Mouse (Mus musculus) large intestine, adult 2 months (tissue): ENCODE data around the gene Gm8439. TPM values are rescaled to one million over a fixed set of nuclear protein-coding genes. Genes with fewer than 3 reads are reported as not detected.
"Not testable (repeated sequence)": the region's sequence is repeated elsewhere in the genome, so short reads cannot be mapped to it uniquely, and the experiment has no call there.

Experiments
- DNase-seq: peaks from one replicate; pipeline ENCODE4 v3.0.0-alpha.2; 2012; ENCODE audit warnings: low read depth, low spot score
- WGBS: fragments of 180-500 bp; shearing (Covaris S2); methylation state at CpG from one replicate; pipeline ENCODE4 v1.1.7; 2018; 5-methylcytosine and 5-hydroxymethylcytosine counted together
- polyA plus RNA-seq: library from polyadenylated mRNA; depleted of rRNA; stranded (reverse); fragments of >200 nt; gene quantifications from 2 replicates; pipeline ENCODE4 v1.2.3, GENCODE M21; 2012; rRNA removed

Gene Gm8439
- polyA plus RNA-seq, result not detected in 2 replicates

- no peak for DNase-seq
- 58% methylated on average over 4 of the region's 4 CpGs for WGBS
Observed at GRCm38 (mm10) chr4:120588445-120588844, at the start of gene Gm8439. Gm8439 (plus strand) TSS chr4:120588745.

- WGBS, result 54% methylated on average over 1 of the region's 1 CpGs
- no peak for DNase-seq
Observed at GRCm38 (mm10) chr4:120544896-120545295, 43.6 kb upstream of the Gm8439 start.

GRCm38 (mm10) chr4:120556592-120556991 lies 32.0 kb upstream of the Gm8439 start:
- DNase-seq, result no peak
- 86% methylated on average over 6 of the region's 6 CpGs for WGBS

GRCm38 (mm10) chr4:120565726-120566125 lies 22.8 kb upstream of the Gm8439 start:
- DNase-seq, result no peak
- 47% methylated on average over 2 of the region's 2 CpGs for WGBS

- 24% methylated on average over 5 of the region's 5 CpGs for WGBS
- DNase-seq, result no peak
Observed at GRCm38 (mm10) chr4:120568005-120568404, 20.5 kb upstream of the Gm8439 start.

- 5% methylated on average over 4 of the region's 4 CpGs for WGBS
- no peak for DNase-seq
Observed at GRCm38 (mm10) chr4:120569025-120569424, 19.5 kb upstream of the Gm8439 start.

GRCm38 (mm10) chr4:120569486-120570437 lies 18.8 kb upstream of the Gm8439 start, which contains the start of gene Ctps:
Ctps (minus strand) TSS chr4:120570276.
- WGBS, result under 1% methylated on average over 97 of the region's 97 CpGs

GRCm38 (mm10) chr4:120570438-120571069 lies 18.0 kb upstream of the Gm8439 start:
- under 1% methylated on average over 27 of the region's 27 CpGs for WGBS
- DNase-seq, result no peak

More at GRCm38 (mm10) chr4:120569486-120570437, 18.8 kb upstream of the Gm8439 start, which contains the start of gene Ctps:
- peak; percentile 71 for DNase-seq

GRCm38 (mm10) chr4:120571070-120571464 lies 17.5 kb upstream of the Gm8439 start:
- DNase-seq, result no peak
- WGBS, result 52% methylated on average over 3 of the region's 3 CpGs

- no peak for DNase-seq
- WGBS, result 10% methylated on average over 3 of the region's 3 CpGs
Observed at GRCm38 (mm10) chr4:120571691-120572090, 16.9 kb upstream of the Gm8439 start.

GRCm38 (mm10) chr4:120580894-120581293 lies 7.7 kb upstream of the Gm8439 start:
- DNase-seq, result no peak
- WGBS, result 84% methylated on average over 5 of the region's 5 CpGs

- DNase-seq, result no peak
- 39% methylated on average over 9 of the region's 9 CpGs for WGBS
Observed at GRCm38 (mm10) chr4:120581711-120582110, 6.8 kb upstream of the Gm8439 start.

GRCm38 (mm10) chr4:120586986-120587385 lies 1.6 kb upstream of the Gm8439 start:
- 68% methylated on average over 1 of the region's 1 CpGs for WGBS
- no peak for DNase-seq

- no peak for DNase-seq
- 46% methylated on average over 3 of the region's 3 CpGs for WGBS
Observed at GRCm38 (mm10) chr4:120589070-120589469, 525 bp downstream of the Gm8439 start.

GRCm38 (mm10) chr4:120589815-120590422 lies 1.4 kb downstream of the Gm8439 start:
- DNase-seq, result peak; percentile 79

GRCm38 (mm10) chr4:120590973-120591372 lies 2.4 kb downstream of the Gm8439 start:
- DNase-seq, result no peak
- 89% methylated on average over 4 of the region's 4 CpGs for WGBS

More at GRCm38 (mm10) chr4:120589815-120590422, 1.4 kb downstream of the Gm8439 start:
- 15% methylated on average over 5 of the region's 5 CpGs for WGBS

GRCm38 (mm10) chr4:120596210-120596609 lies 7.7 kb downstream of the Gm8439 start:
- 57% methylated on average over 1 of the region's 1 CpGs for WGBS
- not testable (repeated sequence) for DNase-seq

GRCm38 (mm10) chr4:120598922-120599321 lies 10.4 kb downstream of the Gm8439 start:
- 45% methylated on average over 2 of the region's 2 CpGs for WGBS
- DNase-seq, result no peak

GRCm38 (mm10) chr4:120601774-120602173 lies 13.2 kb downstream of the Gm8439 start:
- WGBS, result 48% methylated on average over 1 of the region's 1 CpGs
- no peak for DNase-seq

GRCm38 (mm10) chr4:120602669-120603068 lies 14.1 kb downstream of the Gm8439 start:
- WGBS, result 69% methylated on average over 3 of the region's 3 CpGs
- no peak for DNase-seq
